Mouse (Mus musculus) stomach, embryonic 16.5 days (tissue): ENCODE measurements around the gene Gm5269. TPM values are rescaled to one million over a fixed set of nuclear protein-coding genes. Genes with fewer than 3 reads are reported as not detected.

Experiments
- ATAC-seq: fragments of 200-750 bp; cut with Nextera tagmentation; 2 replicates; pipeline ENCODE4 v1.8.0; 2017; ENCODE audit warnings: moderate number of reproducible peaks, moderate TSS enrichment; ENCODE audit not compliant: insufficient read depth, low FRiP score
- H3K27ac ChIP-seq: fragments of 300-500 bp; sonication (generic); 2 replicates; pipeline ENCODE4 v1.5.1; 2014; ENCODE audit warnings: low read length
- H3K27me3 ChIP-seq: fragments of 300-500 bp; sonication (generic); 2 replicates; pipeline ENCODE4 v1.6.1; 2014; ENCODE audit warnings: low read length, control low read depth, mixed read lengths; ENCODE audit not compliant: control insufficient read depth, insufficient read depth
- H3K36me3 ChIP-seq: fragments of 300-500 bp; sonication (generic); 2 replicates; pipeline ENCODE4 v1.6.1; 2014; ENCODE audit warnings: low read length; ENCODE audit not compliant: control insufficient read depth, insufficient read depth
- H3K4me1 ChIP-seq: fragments of 300-500 bp; sonication (generic); 2 replicates; pipeline ENCODE4 v1.6.1; 2014; ENCODE audit warnings: low read length, control low read depth, mixed read lengths; ENCODE audit not compliant: control insufficient read depth, insufficient read depth
- H3K4me2 ChIP-seq: fragments of 300-500 bp; sonication (generic); 2 replicates; pipeline ENCODE4 v1.6.1; 2014; ENCODE audit warnings: low read depth, low read length, mixed read lengths
- H3K4me3 ChIP-seq: fragments of 300-500 bp; sonication (generic); replicated peaks from 2 replicates; pipeline ENCODE4 v1.5.1; 2014; ENCODE audit warnings: mild to moderate bottlenecking, low read length
- H3K9ac ChIP-seq: fragments of 300-500 bp; sonication (generic); 2 replicates; pipeline ENCODE4 v1.6.1; 2014; ENCODE audit warnings: low read length
- H3K9me3 ChIP-seq: fragments of 300-500 bp; sonication (generic); replicated peaks from 2 replicates; pipeline ENCODE4 v1.6.1; 2016; ENCODE audit warnings: low read length, control low read depth; ENCODE audit not compliant: control insufficient read depth
- WGBS: fragments of 180-500 bp; shearing (Covaris S2); extraction: QIAGEN DNeasy Blood & Tissue Kit; methylation state at CpG from one replicate; pipeline ENCODE4 v1.1.7; 2014; 5-methylcytosine and 5-hydroxymethylcytosine counted together
- polyA plus RNA-seq: library from polyadenylated mRNA; unstranded; fragments of >200 nt; fragmentation: Nextera tagmentation; extraction: Ambion mirVana; gene quantifications from 2 replicates; pipeline ENCODE4 v1.2.1, GENCODE M21; 2015

The Gm5269 gene
- polyA plus RNA-seq, 1 experiment from 2014 or later = not detected

GRCm38 (mm10) chr1:45919752-45920151 is 29.7 kb upstream of the Gm5269 start:
- 95% methylated on average over 1 of the region's 1 CpGs for WGBS
- peaks cover 5% of the 10 kb centered on the region; the same call in 1 of the 2 replicates for H3K36me3 ChIP-seq
- H3K9ac ChIP-seq = no peak overlapping the region
- H3K27ac ChIP-seq = no peak overlapping the region
- no peaks in the 10 kb centered on the region for H3K27me3 ChIP-seq
- no peaks in the 10 kb centered on the region for H3K9me3 ChIP-seq
- ATAC-seq = no peak
- H3K4me1 ChIP-seq = peaks cover 6% of the 10 kb centered on the region; the same call in 1 of the 2 replicates
- no peak overlapping the region for H3K4me2 ChIP-seq
- H3K4me3 ChIP-seq = no peak overlapping the region

DNA sequence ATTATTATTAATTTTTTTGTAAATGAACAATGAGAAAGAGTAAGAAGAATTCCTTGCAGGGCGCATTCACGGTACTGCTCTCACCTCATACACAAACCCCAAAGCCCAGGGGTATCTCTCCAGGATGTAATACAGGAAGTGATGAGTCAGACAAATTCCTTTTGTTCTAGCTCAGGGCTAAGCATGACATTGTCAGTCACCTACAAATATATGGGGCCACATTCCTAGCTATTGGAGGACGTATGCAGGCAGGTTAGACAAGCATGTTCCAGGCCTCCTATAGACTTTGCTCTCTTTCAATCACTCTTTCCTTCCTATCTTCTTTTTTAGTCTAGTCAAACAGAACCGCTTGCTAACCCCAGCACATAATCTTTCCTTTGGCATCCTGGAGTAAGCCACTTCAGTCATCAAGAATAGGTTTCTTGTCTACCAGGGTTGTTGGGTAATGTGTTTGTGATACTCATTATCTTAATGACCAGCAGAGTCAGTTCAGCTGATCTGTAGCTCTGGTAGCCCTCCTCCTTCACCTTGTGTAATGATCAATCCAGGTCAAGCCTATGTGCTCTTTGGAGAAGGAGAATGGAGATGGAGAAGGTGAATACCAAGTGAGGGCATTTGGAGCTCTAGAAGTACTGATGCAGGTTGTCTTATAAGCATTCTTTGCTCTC is 27.2 kb upstream of the Gm5269 start:
- Histone ChIP-seq H3K36me3 (peaks cover 5% of the 10 kb centered on the region; the same call in 1 of the 2 replicates), H3K27ac (no peak overlapping the region), H3K4me2 (no peak overlapping the region), H3K27me3 (no peaks in the 10 kb centered on the region), H3K4me3 (no peak overlapping the region), H3K9me3 (no peaks in the 10 kb centered on the region), H3K4me1 (peaks cover 3% of the 10 kb centered on the region; the same call in 1 of the 2 replicates), H3K9ac (no peak overlapping the region)
- WGBS = 72% methylated on average over 4 of the region's 4 CpGs
- ATAC-seq = no peak

- H3K36me3 ChIP-seq = peaks cover 5% of the 10 kb centered on the region; the same call in 1 of the 2 replicates
- no peaks in the 10 kb centered on the region for H3K27me3 ChIP-seq
- peaks cover 3% of the 10 kb centered on the region; the same call in 1 of the 2 replicates for H3K4me1 ChIP-seq
- no peak overlapping the region for H3K27ac ChIP-seq
- WGBS = 69% methylated on average over 3 of the region's 3 CpGs
- ATAC-seq = no peak
- no peak overlapping the region for H3K9ac ChIP-seq
- no peak overlapping the region for H3K4me3 ChIP-seq
- H3K9me3 ChIP-seq = no peaks in the 10 kb centered on the region
- H3K4me2 ChIP-seq = no peak overlapping the region
Measured at GRCm38 (mm10) chr1:45916174-45916573, 26.1 kb upstream of the Gm5269 start.

DNA sequence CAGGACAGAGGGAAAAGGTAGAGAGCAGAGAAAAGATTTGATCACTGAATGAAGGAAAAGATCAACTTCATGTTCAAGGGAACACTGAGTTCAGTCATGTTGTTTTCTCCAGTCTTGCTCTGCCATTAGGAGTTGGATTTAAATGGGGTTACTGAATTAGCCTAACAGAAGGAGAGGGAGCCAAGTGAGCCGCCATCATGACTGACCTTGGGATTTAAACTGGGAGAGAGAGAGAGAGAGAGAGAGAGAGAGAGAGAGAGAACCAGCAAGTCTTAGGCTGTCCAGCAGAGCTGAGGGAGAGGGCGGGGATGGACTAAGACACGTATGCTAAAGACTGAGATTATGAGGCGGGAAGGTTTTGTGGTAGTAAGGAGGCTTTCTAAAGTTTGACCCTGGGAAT is 24.2 kb upstream of the Gm5269 start:
- 91% methylated on average over 4 of the region's 4 CpGs for WGBS
- H3K36me3 ChIP-seq = peaks cover 5% of the 10 kb centered on the region; the same call in 1 of the 2 replicates
- no peak overlapping the region for H3K4me2 ChIP-seq
- no peaks in the 10 kb centered on the region for H3K27me3 ChIP-seq
- H3K27ac ChIP-seq = no peak overlapping the region
- H3K9ac ChIP-seq = no peak overlapping the region
- no peaks in the 10 kb centered on the region for H3K4me1 ChIP-seq
- no peaks in the 10 kb centered on the region for H3K9me3 ChIP-seq
- H3K4me3 ChIP-seq = no peak overlapping the region
- no peak for ATAC-seq

DNA sequence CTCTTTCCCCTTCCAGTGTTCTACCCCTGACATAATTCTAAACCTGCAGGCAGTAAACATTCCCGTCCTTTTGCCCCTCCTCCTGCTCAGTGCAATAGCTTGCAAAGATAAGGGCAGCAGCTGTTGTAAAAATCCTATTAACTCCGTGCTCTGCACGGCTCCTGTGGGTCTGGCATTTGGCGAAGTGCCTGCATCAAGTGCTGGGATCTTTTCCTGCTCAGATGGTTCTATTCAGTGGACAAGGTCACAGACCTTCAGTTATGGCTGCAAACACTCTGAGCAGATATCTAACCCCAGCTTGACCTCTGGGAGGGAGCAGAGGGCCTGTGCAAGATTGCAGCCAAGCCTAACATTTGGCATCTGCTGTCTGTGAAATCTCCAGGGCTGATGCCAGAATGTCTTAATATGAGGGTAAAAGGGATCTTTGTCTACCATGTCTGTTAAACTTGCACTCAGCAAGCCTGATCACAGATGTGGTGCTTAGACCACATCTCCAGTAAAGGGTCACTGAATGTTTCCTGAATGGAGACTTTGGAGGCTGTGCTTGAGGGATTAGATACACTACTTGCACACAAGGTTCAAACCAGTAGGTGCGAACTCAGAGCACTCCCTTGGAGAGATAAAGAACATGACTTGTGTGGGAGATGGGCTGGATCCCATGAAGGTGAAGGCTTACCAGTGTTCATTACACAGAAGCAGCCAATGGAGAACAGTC is 15.2 kb upstream of the Gm5269 start:
- H3K4me2 ChIP-seq = no peak overlapping the region

GRCm38 (mm10) chr1:45904161-45904560 is 14.1 kb upstream of the Gm5269 start:
- Histone ChIP-seq H3K27me3 (no peaks in the 10 kb centered on the region), H3K4me1 (peaks cover 7% of the 10 kb centered on the region), H3K4me2 (no peak overlapping the region), H3K9ac (no peak overlapping the region), H3K4me3 (no peak overlapping the region), H3K27ac (no peak overlapping the region), H3K9me3 (no peaks in the 10 kb centered on the region), H3K36me3 (no peaks in the 10 kb centered on the region)
- 77% methylated on average over 3 of the region's 3 CpGs for WGBS
- ATAC-seq = no peak

More for the DNA sequence above, 15.2 kb upstream of the Gm5269 start:
- peak; percentile 91 for ATAC-seq
- Histone ChIP-seq H3K9me3 (no peaks in the 10 kb centered on the region), H3K36me3 (no peaks in the 10 kb centered on the region), H3K27ac (peak overlapping the region; percentile 7; the same call in 1 of the 2 replicates), H3K27me3 (no peaks in the 10 kb centered on the region), H3K4me3 (no peak overlapping the region), H3K4me1 (peaks cover 7% of the 10 kb centered on the region), H3K9ac (no peak overlapping the region)
- 14% methylated on average over 5 of the region's 5 CpGs for whole genome bisulfite sequencing

DNA sequence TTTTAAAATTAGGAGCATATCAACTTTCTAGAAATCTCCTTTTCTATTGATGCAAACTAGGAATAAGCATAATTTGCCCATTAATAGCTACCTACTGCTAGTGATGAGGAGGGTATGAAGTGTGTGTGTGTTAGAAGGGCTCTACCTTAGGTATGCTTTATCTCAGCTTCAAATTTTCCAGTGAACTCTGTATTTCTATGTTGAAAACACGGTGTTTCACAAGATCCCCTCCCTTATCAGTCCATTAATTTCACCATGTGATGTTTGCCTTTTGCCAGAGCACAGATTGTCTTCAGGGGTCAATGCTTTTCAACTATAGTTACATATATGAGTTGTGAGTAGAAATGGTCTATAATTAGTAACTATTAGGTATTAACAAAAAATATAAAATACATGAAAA is 8.0 kb upstream of the Gm5269 start:
- no peak overlapping the region for H3K4me3 ChIP-seq
- H3K36me3 ChIP-seq = no peaks in the 10 kb centered on the region
- H3K27me3 ChIP-seq = no peaks in the 10 kb centered on the region
- WGBS = 22% methylated on average over 1 of the region's 1 CpGs
- H3K9me3 ChIP-seq = no peaks in the 10 kb centered on the region
- H3K4me1 ChIP-seq = no peaks in the 10 kb centered on the region
- no peak overlapping the region for H3K4me2 ChIP-seq
- H3K27ac ChIP-seq = no peak overlapping the region
- no peak overlapping the region for H3K9ac ChIP-seq
- ATAC-seq = no peak

DNA sequence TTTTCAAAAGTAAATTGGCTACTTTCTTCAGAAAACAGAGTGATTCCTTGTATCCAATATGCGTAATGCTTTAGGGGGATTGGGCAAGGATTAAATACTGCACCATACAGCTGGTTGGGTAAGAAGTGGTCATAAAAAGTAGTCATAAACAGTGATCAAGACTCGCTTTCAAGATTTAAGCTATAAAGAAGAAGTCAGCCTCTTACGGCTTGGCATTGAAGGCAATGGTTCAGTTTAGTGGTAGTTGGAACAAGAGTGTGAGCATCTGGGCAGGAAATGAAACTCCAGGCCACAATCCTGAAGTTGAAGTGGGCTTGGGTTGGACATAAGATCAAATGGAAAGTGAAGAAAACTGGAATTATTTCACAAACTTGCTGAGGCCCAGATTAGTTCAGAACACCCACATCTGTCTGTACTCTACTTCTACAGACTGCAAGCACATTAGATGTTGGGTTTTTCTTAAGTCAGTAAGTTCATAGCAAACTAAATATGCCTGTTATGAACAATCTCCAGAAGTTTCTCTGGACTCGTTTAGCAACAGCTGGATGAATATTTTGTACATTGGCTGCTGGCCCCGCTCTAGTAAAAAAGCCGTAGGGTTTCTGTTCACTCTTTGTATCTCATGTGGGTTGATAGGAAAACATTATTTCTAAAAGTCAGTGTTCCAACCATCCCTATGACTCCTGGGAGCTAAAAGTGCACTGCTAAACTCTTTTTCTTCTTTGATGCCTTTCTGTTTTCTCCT is 4.3 kb upstream of the Gm5269 start:
- no peak overlapping the region for H3K27ac ChIP-seq
- H3K4me3 ChIP-seq = no peak overlapping the region
- no peaks in the 10 kb centered on the region for H3K27me3 ChIP-seq
- ATAC-seq = no peak
- no peaks in the 10 kb centered on the region for H3K36me3 ChIP-seq
- no peak overlapping the region for H3K4me2 ChIP-seq
- no peak overlapping the region for H3K9ac ChIP-seq
- WGBS = 72% methylated on average over 6 of the region's 6 CpGs
- no peaks in the 10 kb centered on the region for H3K9me3 ChIP-seq
- no peaks in the 10 kb centered on the region for H3K4me1 ChIP-seq

DNA sequence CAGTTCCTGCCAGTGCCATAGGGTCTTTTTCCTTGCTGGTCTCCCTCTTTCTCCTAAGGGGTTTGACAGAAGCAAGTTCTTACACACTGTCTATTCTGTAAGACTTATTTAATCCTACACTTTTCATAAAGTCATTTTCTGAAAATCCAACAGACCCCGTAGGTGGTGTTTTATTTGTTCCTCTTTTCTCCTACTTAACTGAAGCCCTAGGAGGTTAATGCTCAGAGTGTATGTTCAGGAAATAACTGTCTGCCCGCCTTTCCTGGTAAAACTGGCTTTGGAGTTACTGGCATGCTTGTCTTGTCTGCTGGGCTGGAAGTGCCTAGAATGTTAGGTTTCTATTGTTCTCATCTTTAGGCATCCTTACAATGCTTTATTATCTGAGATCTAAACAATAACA is 1.9 kb upstream of the Gm5269 start:
- ATAC-seq = no peak
- no peaks in the 10 kb centered on the region for H3K9me3 ChIP-seq
- no peak overlapping the region for H3K27ac ChIP-seq
- no peaks in the 10 kb centered on the region for H3K36me3 ChIP-seq
- WGBS = 61% methylated on average over 2 of the region's 2 CpGs
- H3K4me2 ChIP-seq = no peak overlapping the region
- H3K4me1 ChIP-seq = no peaks in the 10 kb centered on the region
- no peaks in the 10 kb centered on the region for H3K27me3 ChIP-seq
- no peak overlapping the region for H3K9ac ChIP-seq
- H3K4me3 ChIP-seq = no peak overlapping the region
